Mouse (Mus musculus) frontal cortex, adult 2 months (tissue): Measurements from ENCODE around the gene Tti1. TPM values are rescaled to one million over a fixed set of nuclear protein-coding genes. Genes with fewer than 3 reads are reported as not detected.
A peak's percentile ranks its signal among the peaks of the same experiment; 100 is the strongest.

Source experiments
- DNase-seq, 2 experiments: peaks; one replicate each; pipeline ENCODE4 v3.0.0; 2022; ENCODE audit warnings: low spot score in 1 of 2; ENCODE audit errors: extremely low spot score in 1 of 2
- polyA plus RNA-seq: library from polyadenylated mRNA; depleted of rRNA; stranded (reverse); fragments of >200 nt; gene quantifications from 2 replicates; pipeline ENCODE4 v1.2.3, GENCODE M21; 2012

Gene Tti1
- polyA plus RNA-seq, 1 experiment = 17.7 TPM

- DNase-seq = no peak
Observed at GRCm38 (mm10) chr2:158040396-158040795, 12.2 kb upstream of the Tti1 start.

DNA sequence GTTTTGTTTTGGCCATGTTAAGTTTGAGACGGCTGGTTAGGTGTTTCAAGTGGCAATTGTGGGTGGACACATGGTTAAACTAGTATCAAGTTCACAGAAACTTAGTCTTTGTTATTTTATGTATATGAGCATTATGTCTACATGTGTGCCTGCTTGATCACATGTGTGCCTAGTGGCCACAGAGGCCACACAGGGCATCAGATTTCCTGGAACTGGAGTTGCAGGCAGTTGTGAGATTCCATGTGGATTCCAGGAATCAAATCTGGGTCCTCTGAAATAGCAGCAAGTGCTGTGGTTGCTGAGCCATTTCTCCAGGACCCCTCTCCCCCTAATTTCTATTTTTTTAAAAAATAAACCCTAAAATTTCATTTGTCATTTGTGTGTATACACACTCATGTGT, 11.4 kb upstream of the Tti1 start:
- DNase-seq = no peak

- no peak for DNase-seq
Observed at GRCm38 (mm10) chr2:158037571-158037970, 9.3 kb upstream of the Tti1 start.

DNA sequence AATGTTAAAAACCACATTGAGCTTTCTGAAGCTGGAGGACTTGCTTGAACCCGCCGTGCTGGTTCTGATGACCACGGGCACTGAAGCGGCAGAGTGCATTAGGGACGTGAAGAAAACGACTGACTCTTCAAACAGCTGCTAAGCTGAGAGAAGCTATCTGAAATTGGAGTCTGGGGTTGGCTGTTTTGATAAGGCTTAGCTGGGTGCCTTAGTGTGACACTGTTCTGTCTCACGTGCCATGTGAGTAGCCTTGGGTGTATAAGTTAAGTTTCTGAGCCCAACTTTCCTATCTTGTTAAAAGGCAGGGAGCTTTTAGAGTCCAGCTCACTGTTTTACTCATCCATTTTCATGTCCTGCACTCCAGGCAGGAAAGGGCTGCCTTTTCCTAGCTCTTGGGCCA, 8.7 kb upstream of the Tti1 start:
- DNase-seq = no peak

DNA sequence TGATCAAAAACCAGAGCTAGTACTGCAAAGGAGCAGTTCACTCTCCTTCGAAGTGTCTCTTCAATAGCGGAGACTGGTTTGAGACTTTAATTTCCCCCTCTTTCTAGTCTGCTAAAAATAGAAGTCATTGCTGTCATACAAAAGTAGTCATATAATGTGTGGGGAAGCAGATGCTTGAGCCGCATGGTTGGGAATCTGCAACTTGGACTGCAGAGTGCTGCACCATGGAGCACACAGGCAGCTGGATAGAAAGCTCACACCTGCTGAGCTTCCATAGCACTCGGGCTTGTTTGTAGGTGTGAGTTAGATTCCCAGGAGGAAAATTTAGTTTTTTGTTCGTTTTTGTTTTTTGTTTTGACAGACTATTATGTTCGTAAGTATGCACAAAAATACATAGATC, 8.2 kb upstream of the Tti1 start:
- DNase-seq = peak in 1 of 2 experiments; percentile 20

DNA sequence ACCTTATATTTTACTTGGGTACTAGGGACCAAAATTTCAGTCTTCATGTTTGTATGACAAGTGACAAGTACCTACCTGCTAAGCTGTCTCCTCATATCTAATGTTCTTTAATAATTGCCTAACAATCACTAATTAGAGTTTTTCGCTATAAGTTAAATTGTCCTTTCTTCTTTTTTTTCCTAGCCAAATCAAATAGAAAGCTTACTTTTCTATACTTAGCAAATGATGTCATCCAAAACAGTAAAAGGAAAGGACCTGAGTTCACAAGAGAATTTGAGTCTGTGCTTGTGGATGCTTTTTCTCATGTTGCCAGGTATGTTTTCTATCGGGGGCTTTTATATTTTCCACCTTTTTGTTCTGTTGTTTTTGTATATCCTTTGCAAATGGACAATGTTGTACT, 7.6 kb upstream of the Tti1 start:
- DNase-seq = no peak

GRCm38 (mm10) chr2:158030007-158030406, 1.8 kb upstream of the Tti1 start:
- DNase-seq = no peak

GRCm38 (mm10) chr2:158027855-158028353, 329 bp downstream of the Tti1 start:
- DNase-seq = no peak

DNA sequence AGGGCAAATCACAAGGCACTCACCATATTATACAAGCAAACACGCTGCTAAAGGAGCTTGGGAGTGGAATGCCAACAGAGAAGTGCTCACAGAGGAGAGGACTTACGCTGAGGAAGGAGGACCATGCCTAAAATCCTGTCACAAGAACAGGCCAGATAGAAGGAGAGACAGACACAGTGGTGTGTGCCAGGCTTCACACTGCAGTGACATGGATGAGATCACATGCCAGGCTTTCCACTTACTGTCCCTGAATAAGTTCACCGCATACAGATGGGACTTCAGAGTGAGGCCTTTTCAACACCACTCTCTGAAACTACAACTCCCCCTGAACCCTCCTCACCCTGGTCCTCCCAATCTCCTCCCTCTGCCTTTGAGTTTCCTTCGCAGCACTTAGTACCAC, 10.9 kb downstream of the Tti1 start:
- no peak for DNase-seq

- DNase-seq = peak in 1 of 2 experiments; percentile 56
Observed at GRCm38 (mm10) chr2:158012608-158013007, 15.6 kb downstream of the Tti1 start.

GRCm38 (mm10) chr2:158009373-158009772, 18.9 kb downstream of the Tti1 start:
- no peak for DNase-seq

- no peak for DNase-seq
Observed at GRCm38 (mm10) chr2:158005641-158006040, 22.6 kb downstream of the Tti1 start.

DNA sequence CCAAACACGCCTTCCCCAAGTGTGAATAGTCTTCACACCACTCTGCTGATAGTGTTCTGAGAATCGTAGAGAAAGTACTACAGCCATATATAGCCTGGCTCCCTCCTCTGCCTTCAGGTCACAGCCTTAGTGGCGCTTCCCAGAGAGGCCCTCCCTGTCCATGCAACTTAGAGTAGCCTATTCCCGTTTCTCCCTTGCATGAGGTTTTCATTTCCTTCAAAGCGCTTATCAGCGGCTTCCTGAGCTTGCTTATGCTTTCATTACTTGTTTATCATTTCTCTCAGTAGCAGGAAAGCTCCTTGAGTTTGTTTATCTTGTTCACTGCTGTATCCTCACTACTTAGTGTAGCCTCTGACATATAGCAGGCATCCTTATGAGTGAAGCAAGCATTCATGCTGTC, 23.6 kb downstream of the Tti1 start:
- no peak for DNase-seq

DNA sequence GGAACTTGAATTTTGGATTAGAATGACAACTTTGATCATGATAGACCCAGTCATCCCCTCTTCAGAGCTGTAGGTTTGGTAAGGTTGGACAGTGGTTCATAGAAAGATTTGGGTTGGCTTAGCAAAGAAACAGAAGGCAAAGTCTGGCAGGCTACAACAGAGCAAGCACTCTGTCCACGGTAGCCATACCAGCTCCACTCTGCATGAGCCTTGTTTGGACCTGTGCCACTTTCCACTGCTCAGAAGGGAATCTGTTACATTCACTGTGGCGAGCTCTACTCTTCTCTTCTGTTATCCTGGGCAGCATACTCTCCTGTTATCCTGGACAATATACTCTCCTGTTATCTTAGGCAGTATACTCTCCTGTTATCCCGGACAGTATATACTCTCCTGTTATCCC, 29.4 kb downstream of the Tti1 start:
- DNase-seq = no peak

DNA sequence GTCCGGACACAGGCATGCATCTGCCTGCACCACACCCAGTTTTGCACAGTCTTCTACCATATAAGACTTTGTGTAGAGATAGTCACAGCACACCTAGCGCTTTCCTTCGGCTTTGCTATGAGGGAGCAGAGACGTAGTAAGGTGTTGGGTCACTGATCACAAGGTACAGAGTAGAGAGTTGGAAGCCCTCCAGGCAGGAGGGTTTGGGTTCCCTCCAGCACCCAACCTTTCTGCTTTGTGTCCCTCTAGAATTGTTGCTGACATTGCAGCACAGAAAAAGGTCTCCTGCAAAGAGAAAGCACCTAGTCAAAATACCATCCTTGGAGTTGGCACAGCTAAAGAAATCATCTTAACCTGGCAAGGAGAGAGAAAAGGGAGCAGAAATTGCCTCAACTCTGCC, 35.7 kb downstream of the Tti1 start:
- no peak for DNase-seq

DNA sequence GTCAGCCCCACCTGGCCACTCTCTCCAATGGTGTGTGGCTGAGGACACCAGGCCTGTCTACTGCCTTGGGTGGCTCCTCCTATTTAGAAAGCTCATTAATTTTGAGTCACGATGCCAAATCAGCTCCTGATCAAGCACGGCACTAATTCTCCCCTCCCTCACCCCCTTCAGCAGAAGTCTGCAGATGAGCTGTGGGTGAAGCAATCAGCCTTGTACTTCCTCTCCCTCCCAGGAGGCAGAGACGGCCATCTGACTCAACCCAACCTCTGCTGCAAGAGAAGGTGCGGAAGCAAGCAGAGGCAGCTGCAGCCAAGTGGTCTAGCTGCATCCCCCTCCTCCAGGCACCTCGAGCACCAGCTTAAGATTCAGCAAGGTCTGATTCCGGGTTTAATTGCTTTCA, 37.2 kb downstream of the Tti1 start:
- DNase-seq = no peak

- DNase-seq = no peak
Observed at GRCm38 (mm10) chr2:157989946-157990345, 38.3 kb downstream of the Tti1 start.

- no peak for DNase-seq
Observed at GRCm38 (mm10) chr2:157988416-157989190, 39.6 kb downstream of the Tti1 start.

- DNase-seq = no peak
Observed at GRCm38 (mm10) chr2:157986235-157986634, 42.0 kb downstream of the Tti1 start.

GRCm38 (mm10) chr2:157985611-157986010, 42.6 kb downstream of the Tti1 start:
- DNase-seq = no peak

- DNase-seq = no peak
Observed at GRCm38 (mm10) chr2:157983276-157983675, 45.0 kb downstream of the Tti1 start.

DNA sequence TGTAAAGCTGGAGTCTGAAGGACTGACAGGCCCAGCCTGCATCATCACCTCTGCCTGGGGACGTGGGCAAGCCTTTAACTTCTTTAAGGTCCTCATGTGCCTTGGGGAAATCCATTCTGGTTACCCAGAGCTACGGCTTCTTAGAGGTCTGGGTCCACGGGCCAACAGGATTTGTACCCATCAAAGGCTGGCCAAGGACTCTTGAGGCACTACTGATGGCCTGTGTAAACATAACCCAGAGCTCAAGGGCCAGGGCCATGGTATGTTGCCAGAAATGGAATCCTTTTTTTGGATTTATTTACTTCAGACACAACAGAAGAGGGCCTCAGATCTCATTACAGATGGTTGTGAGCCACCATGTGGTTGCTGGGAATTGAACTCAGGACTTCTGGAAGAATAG, 45.5 kb downstream of the Tti1 start:
- DNase-seq = no peak

GRCm38 (mm10) chr2:157979241-157979640, 49.0 kb downstream of the Tti1 start:
- no peak for DNase-seq
